Mouse (Mus musculus) urinary bladder, adult 18-20 months (tissue): ENCODE measurements at regions not wholly inside any gene's neighbourhood (a gene's known extent, or its start where the extent isn't known, plus 50 kb on each side); places are given as distances from the start of the nearest gene placed in this dataset.

ENCODE experiments used
- DNase-seq, 2 experiments: peaks; one replicate each; pipeline ENCODE4 v3.0.0; 2022; ENCODE audit warnings: low spot score in 2 of 2, mixed read lengths in 2 of 2

- no peak for DNase-seq
Observed at GRCm38 (mm10) chr1:92284155-92284554, 88.7 kb upstream of the Hdac4 start.

- DNase-seq: no peak
Observed at GRCm38 (mm10) chr1:92277199-92277747, 81.8 kb upstream of the Hdac4 start.

- DNase-seq: no peak
Observed at GRCm38 (mm10) chr1:92275388-92275787, 79.9 kb upstream of the Hdac4 start.

GRCm38 (mm10) chr1:92273760-92274159 is 78.3 kb upstream of the Hdac4 start:
- DNase-seq: no peak

- DNase-seq: no peak
Observed at GRCm38 (mm10) chr1:92271676-92272291, 76.3 kb upstream of the Hdac4 start.

- no peak for DNase-seq
Observed at GRCm38 (mm10) chr1:92270486-92271058, 75.1 kb upstream of the Hdac4 start.

- no peak for DNase-seq
Observed at GRCm38 (mm10) chr1:92269464-92269863, 74.0 kb upstream of the Hdac4 start.

- no peak for DNase-seq
Observed at GRCm38 (mm10) chr1:92264941-92265340, 69.4 kb upstream of the Hdac4 start.

- DNase-seq: no peak
Observed at GRCm38 (mm10) chr1:92259715-92260392, 64.4 kb upstream of the Hdac4 start.

GRCm38 (mm10) chr1:92258026-92258425 is 62.5 kb upstream of the Hdac4 start:
- no peak for DNase-seq

GRCm38 (mm10) chr1:92253086-92253485 is 57.6 kb upstream of the Hdac4 start:
- no peak for DNase-seq

GRCm38 (mm10) chr1:92250594-92251463 is 55.3 kb upstream of the Hdac4 start:
- no peak for DNase-seq
